In the genomic region with DNA sequence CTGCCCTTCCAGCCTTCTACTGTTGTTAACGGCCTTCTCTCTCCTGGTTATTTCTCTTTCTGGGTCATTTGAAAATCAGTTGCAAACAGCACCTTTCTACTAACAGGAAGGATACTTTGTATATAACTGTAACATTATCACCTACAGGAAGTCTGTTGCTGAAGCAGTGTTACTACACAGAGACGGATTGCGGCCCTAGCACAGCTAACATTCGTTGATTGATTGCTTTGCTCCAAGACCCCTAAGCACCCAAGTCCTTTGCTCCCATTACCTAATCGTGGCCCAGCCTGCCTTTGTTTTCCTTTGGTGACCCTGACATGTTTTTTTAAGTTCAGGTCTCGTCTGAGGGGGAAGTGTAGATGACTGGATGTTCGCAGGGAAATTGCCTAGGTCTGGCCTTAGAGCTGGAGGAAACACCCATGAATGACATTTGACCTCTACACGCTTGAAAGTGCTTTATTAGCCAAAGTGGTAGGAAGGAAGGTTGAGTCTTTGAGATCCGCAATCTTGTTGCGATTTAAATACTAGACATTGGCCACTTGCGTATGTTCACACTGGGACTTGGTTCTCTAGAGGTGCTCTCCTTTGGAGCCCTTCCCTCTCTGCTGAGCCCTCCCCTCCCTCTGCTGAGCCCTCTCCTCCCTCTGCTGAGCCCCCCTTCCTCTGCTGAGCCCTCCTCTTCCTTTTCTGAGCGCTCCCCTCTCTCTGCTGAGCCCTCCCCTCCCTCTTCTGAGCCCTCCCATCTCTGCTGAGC, we compare ENCODE assay signal across 12 mouse cellular contexts. TPM values are rescaled to one million over a fixed set of nuclear protein-coding genes. Genes with fewer than 3 reads are reported as not detected.
DNase-seq lines count a peak whose midpoint lies in the region; ATAC-seq lines count a peak whose summit lies in the region.
"Had no signal": no experiment of that assay in that cellular context is flagged by ENCODE, and none has a peak within 500 bp of the region (broad histone marks: within the 10 kb centered on the region; RNA-seq: fewer than 3 reads in every experiment).

No protein-coding gene starts in this region.

- H3K36me3 ChIP-seq in forebrain, embryonic 10.5 days (replicated peaks): peaks cover 85% of the 10 kb centered on the region
- H3K36me3 ChIP-seq in forebrain, embryonic 15.5 days: 0 out of 2 replicates have a peak, but pooled peaks cover 6% of the 10 kb centered on the region
- H3K36me3 ChIP-seq in midbrain, embryonic 13.5 days: peaks cover 11% of the 10 kb centered on the region; the same call in 1 of the 2 replicates
- no peaks in the 10 kb centered on the region for H3K36me3 ChIP-seq in midbrain, embryonic 16.5 days (ENCODE audit: control insufficient read depth, insufficient read depth, low read length)
- no peaks in the 10 kb centered on the region for H3K36me3 ChIP-seq in liver, embryonic 15.5 days (replicated peaks)

- H3K27ac ChIP-seq in forebrain, embryonic 10.5 days: 0 out of 2 replicates have a peak overlapping the region, but pooled peaks have one; percentile 25
- H3K27ac ChIP-seq in forebrain, embryonic 15.5 days (replicated peaks): no peak overlapping the region
- no peak overlapping the region for H3K27ac ChIP-seq in midbrain, embryonic 13.5 days
- no peak overlapping the region for H3K27ac ChIP-seq in midbrain, embryonic 16.5 days (ENCODE audit: low read length)
- no peak overlapping the region for H3K27ac ChIP-seq in liver, embryonic 15.5 days (replicated peaks)

- H3K27me3 ChIP-seq in forebrain, embryonic 10.5 days (ENCODE audit: poor library complexity, severe bottlenecking): no peaks in the 10 kb centered on the region
- H3K27me3 ChIP-seq in forebrain, embryonic 15.5 days: no peaks in the 10 kb centered on the region
- H3K27me3 ChIP-seq in midbrain, embryonic 13.5 days: no peaks in the 10 kb centered on the region
- H3K27me3 ChIP-seq in midbrain, embryonic 16.5 days (ENCODE audit: control insufficient read depth, insufficient read depth, low read depth, low read length): no peaks in the 10 kb centered on the region
- H3K27me3 ChIP-seq in liver, embryonic 15.5 days: no peaks in the 10 kb centered on the region

- H3K4me1 ChIP-seq in forebrain, embryonic 10.5 days: peaks cover 12% of the 10 kb centered on the region
- H3K4me1 ChIP-seq in forebrain, embryonic 15.5 days: peaks cover 9% of the 10 kb centered on the region
- no peaks in the 10 kb centered on the region for H3K4me1 ChIP-seq in midbrain, embryonic 13.5 days (replicated peaks)
- no peaks in the 10 kb centered on the region; the same call in 1 of the 2 replicates for H3K4me1 ChIP-seq in midbrain, embryonic 16.5 days (ENCODE audit: control insufficient read depth, insufficient read depth, low read length)
- H3K4me1 ChIP-seq in liver, embryonic 15.5 days (replicated peaks): no peaks in the 10 kb centered on the region

- no peak overlapping the region for H3K9ac ChIP-seq in forebrain, embryonic 15.5 days (replicated peaks)
- no peak overlapping the region for H3K9ac ChIP-seq in midbrain, embryonic 13.5 days (replicated peaks)
- H3K9ac ChIP-seq in midbrain, embryonic 16.5 days (ENCODE audit: low read depth, low read length): no peak overlapping the region
- no peak overlapping the region for H3K9ac ChIP-seq in liver, embryonic 15.5 days

- DNase-seq in forebrain, embryonic 10.5 days (ENCODE audit: extremely low spot score, low spot score): no peak
- DNase-seq in ovary, postnatal 10 days (ENCODE audit: low spot score): no peak
- DNase-seq in left cerebral cortex, postnatal 10 days (ENCODE audit: extremely low spot score in 1 of 2, low spot score in 2 of 2): no peak
- DNase-seq in lung, postnatal 25 days (ENCODE audit: low spot score): no peak
- DNase-seq: cerebellum, adult 11 months; kidney, adult 2 months; thymus, postnatal 4 days had no signal

- H3K4me3 ChIP-seq in forebrain, embryonic 10.5 days: no peak overlapping the region
- H3K4me3 ChIP-seq in forebrain, embryonic 15.5 days: no peak overlapping the region
- no peak overlapping the region for H3K4me3 ChIP-seq in midbrain, embryonic 13.5 days (replicated peaks)
- no peak overlapping the region for H3K4me3 ChIP-seq in midbrain, embryonic 16.5 days (ENCODE audit: low read depth, low read length)
- H3K4me3 ChIP-seq in liver, embryonic 15.5 days (replicated peaks): no peak overlapping the region

- no peak overlapping the region for H3K4me2 ChIP-seq in forebrain, embryonic 15.5 days (replicated peaks)
- no peak overlapping the region for H3K4me2 ChIP-seq in midbrain, embryonic 13.5 days (replicated peaks)
- H3K4me2 ChIP-seq in midbrain, embryonic 16.5 days (ENCODE audit: low read length): no peak overlapping the region
- no peak overlapping the region for H3K4me2 ChIP-seq in liver, embryonic 15.5 days
- H3K4me2 ChIP-seq: heart, embryonic 11.5 days had no signal

- ATAC-seq in forebrain, embryonic 15.5 days (replicated peaks): no peak
- ATAC-seq in midbrain, embryonic 13.5 days: 0 out of 2 replicates have a peak, but pooled peaks have one; percentile 34
- no peak for ATAC-seq in midbrain, embryonic 16.5 days
- ATAC-seq in liver, embryonic 15.5 days (ENCODE audit: insufficient read depth): 0 out of 2 replicates have a peak, but pooled peaks have one; percentile 22

- WGBS in forebrain, embryonic 10.5 days: 67% methylated on average over 12 of the region's 12 CpGs
- 87% methylated on average over 12 of the region's 12 CpGs for WGBS in forebrain, embryonic 15.5 days
- 90% methylated on average over 12 of the region's 12 CpGs for WGBS in midbrain, embryonic 13.5 days
- WGBS in midbrain, embryonic 16.5 days: 90% methylated on average over 12 of the region's 12 CpGs
- WGBS in liver, embryonic 15.5 days (ENCODE audit: insufficient replicate concordance): 61% methylated on average over 12 of the region's 12 CpGs

- intact Hi-C loops in left cerebral cortex, postnatal 10 days (cut with DNase I): no loop called here

- H3K9me3 ChIP-seq in forebrain, embryonic 10.5 days: no peaks in the 10 kb centered on the region
- H3K9me3 ChIP-seq in forebrain, embryonic 15.5 days: no peaks in the 10 kb centered on the region
- H3K9me3 ChIP-seq in midbrain, embryonic 13.5 days: no peaks in the 10 kb centered on the region
- H3K9me3 ChIP-seq in midbrain, embryonic 16.5 days (replicated peaks; ENCODE audit: control insufficient read depth, low read length, poor library complexity, severe bottlenecking): no peaks in the 10 kb centered on the region
- no peaks in the 10 kb centered on the region for H3K9me3 ChIP-seq in liver, embryonic 15.5 days (replicated peaks)

RNA-seq across cellular contexts. Expression of a gene that starts 49.1 kb away (rescaled TPM):
- 20.9 and 22.4 TPM in 2 replicates for polyA plus RNA-seq in forebrain, embryonic 10.5 days (2016; fragmentation: Nextera tagmentation; extraction: Ambion mirVana)
- 10.7 and 13.0 TPM in 2 replicates for polyA plus RNA-seq in forebrain, embryonic 15.5 days (2015; fragmentation: Nextera tagmentation; extraction: Ambion mirVana)
- polyA plus RNA-seq in midbrain, embryonic 13.5 days (2015; fragmentation: Nextera tagmentation; extraction: Ambion mirVana): 8.9 and 12.3 TPM in 2 replicates
- polyA plus RNA-seq in midbrain, embryonic 16.5 days (2015; fragmentation: Nextera tagmentation; extraction: Ambion mirVana): 3.0 and 3.3 TPM in 2 replicates
- 1.3 TPM in 2 replicates for polyA plus RNA-seq in liver, embryonic 15.5 days (2015; fragmentation: Nextera tagmentation; extraction: Ambion mirVana)
- 1 to 10 TPM; 5.4 to 5.7 TPM for total RNA-seq in left cerebral cortex, postnatal 10 days (2021)

Comparison
In these comparisons a context has a peak if more than half of its experiments do, and no peak if none do; other contexts are left out.
1. ATAC-seq: peak in midbrain, embryonic 13.5 days (single experiment) and liver, embryonic 15.5 days (single experiment); none in forebrain, embryonic 15.5 days (single experiment) and midbrain, embryonic 16.5 days (single experiment).